Mouse (Mus musculus): ENCODE results near the gene Alyref.

DNA sequence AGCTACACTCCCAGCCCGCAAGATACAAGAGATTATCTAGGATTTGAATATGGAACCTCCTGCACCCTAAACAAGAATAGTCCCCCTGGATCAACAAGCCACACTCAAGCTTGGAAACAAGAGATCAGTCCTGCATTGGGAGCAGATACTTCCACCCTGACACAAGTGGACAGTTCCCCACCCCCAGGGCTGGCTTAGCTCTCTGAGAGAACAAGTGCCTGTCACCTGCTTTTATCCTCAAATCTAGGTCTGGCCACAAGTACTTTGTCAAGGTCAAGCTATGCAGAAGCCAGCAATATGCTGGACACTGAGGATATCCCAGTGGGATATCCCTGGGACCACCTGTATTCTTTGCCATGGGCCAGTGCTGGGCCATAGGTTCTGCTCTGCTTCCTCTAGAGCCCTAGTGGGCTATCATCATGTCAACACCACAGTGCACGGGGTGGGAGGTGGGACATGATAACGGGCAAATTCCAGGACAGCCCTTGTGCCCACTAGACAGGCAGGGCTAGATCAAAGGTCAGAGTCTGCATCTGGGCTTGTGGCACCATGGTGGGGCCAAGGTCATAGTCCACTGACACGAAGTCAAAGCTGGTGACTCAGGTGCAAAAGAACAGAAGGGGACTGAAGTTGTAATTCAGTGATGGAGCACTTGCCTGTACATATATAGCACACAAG lies 18.6 kb upstream of the Alyref start:
- TF ChIP-seq CTCF (conservative IDR thresholded peaks at IDR 0.05; ENCODE audit: low read length) (no peak), NANOG (IDR thresholded peaks at IDR 0.05; ENCODE audit: borderline replicate concordance, low read length) (no peak)
